Mouse (Mus musculus) urinary bladder, adult 2 months (tissue): Measurements from ENCODE around the gene Grb7. TPM values are rescaled to one million over a fixed set of nuclear protein-coding genes. Genes with fewer than 3 reads are reported as not detected.

Experiments
- DNase-seq: peaks from one replicate; pipeline ENCODE4 v3.0.0; 2022; ENCODE audit warnings: low spot score
- polyA plus RNA-seq: library from polyadenylated mRNA; depleted of rRNA; stranded (reverse); fragments of >200 nt; gene quantifications from 2 replicates; pipeline ENCODE4 v1.2.3, GENCODE M21; 2012

Gene Grb7
- polyA plus RNA-seq, 1 experiment, result 52.0 TPM

DNA sequence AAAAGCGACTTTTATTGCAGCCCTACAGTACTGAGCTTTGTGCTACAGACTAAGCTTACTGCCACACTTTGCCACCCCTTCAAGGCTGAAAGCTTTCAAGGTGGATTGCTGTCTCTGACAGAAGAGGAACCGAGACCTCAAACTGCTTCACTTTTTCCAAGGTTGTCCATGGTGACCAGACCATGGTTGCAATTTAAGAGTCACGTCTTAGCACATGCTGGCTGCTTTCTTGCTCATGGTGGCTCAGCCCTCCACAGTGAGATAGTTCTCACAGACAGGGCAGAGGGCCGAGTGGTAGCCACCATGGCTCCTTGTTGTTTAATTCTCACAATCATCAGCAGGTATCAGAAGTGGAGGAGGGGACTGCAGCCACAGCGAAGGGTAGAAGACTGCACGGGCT is 24.6 kb downstream of the Grb7 start:
- no peak for DNase-seq

DNA sequence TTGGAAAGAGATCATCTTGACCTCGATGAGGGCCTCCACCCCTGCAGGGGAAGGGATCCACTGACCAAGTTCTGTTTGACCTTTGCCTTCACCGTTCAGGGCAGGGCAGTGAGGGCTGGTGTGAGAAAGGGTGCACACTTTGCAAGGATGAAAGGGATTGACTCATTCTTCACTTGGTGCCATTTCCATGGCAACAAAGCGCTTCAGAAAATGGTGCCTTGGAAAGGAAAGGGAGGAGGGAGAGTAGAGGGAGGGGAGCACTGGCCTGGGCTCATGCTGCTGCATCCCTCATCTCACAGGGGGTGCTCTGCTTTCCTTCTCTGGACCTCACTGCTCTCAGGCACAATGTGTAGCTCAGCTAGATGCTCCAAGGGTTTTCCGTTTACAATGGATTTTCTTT is 26.5 kb downstream of the Grb7 start:
- DNase-seq, result no peak

DNA sequence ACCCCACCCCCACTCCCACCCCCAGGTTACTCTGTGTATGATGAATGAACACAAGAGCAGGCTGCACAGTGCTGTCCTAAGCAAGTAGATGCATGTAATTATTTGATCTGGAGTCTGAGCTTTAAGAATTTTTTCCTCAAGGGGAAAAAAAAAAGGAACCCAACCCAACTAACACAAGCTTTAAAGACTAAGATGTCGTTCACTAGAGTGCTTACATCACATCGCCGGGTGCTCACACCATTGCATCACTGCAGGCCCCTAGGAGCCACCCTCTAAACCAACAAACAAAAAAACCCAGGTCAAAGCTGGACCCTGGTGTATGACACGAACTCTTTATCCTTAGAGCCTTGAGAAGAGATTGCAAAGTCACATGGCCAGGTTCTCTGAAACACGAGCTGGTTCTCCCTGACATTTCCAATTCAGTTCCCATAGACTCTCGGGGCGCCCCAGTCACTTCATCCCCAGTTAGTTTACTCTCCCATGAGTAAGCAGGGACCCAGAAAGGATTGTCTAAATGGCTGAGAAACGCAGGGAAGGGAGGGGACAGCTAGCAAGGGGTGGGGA is 27.8 kb downstream of the Grb7 start:
- DNase-seq, result no peak

DNA sequence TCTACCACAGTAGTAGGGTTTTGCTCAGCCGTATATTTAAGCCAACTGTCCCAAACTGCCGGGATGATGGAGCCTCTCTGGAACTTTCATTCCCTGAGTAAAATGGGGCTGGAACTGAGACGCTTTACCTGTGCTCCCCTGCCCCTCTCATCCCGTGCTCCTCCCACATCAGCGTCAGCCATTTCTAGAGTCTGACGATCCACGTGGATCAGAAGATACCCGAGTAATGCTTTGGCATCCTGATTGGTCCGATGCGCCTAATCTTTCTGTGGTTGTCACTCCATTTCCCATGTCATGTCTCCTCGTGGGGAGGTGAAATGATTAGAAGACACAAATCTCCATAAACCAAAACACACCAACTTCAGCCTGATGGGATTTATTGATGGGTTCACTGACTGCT is 28.8 kb downstream of the Grb7 start:
- no peak for DNase-seq

DNA sequence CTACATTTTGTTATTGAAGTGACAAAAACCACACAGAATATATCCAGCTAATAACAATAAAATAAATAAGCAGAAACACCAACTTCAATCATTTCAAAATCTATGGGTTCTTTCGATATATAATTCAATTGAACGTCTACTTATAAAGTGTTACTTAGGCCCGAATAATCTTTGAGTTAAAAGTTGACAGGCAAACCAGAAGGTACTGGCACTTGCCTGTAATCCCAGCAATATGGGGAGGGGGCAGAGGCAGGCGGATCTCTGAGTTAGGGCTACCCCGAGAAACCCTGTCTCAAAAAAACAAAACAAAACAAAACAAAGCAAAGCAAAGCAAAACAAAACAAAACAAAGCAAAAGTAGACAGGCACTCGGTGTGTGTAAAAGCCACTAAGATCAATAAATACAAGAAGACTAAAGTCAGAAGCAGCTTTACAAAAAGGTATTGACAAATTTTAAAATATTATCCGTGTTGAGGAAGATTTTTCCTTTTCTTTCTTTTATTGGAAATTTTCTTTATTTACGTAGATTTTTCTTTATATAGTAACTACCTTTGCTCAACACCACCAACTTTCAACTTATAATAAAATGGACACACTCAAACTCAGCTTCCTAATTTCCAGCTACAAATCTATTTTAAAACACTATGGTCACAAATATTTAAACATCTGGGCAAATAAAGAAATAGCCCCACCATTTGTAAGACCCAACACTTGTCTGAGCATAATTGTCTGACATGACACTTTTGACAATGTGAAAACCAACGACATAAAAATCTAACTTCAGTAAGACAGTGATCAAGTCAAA is 29.6 kb downstream of the Grb7 start:
- DNase-seq, result no peak

DNA sequence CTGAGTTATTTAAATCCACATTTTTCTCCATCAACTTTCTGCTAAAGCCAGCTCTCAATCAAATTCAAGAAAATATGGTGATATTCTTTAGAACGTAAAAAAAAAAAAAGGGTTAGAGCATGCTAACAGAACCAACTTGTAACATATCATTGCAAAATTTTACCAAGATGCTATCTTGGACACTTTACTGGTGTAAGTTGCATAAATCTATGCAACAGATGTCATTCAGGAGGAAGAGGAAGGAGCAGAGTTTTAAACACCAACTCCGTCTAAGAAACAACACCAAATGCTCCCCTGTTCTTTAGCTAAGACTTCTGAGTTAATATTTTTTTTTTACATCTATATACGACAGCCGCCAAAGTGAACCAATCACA is 30.2 kb downstream of the Grb7 start:
- DNase-seq, result no peak

DNA sequence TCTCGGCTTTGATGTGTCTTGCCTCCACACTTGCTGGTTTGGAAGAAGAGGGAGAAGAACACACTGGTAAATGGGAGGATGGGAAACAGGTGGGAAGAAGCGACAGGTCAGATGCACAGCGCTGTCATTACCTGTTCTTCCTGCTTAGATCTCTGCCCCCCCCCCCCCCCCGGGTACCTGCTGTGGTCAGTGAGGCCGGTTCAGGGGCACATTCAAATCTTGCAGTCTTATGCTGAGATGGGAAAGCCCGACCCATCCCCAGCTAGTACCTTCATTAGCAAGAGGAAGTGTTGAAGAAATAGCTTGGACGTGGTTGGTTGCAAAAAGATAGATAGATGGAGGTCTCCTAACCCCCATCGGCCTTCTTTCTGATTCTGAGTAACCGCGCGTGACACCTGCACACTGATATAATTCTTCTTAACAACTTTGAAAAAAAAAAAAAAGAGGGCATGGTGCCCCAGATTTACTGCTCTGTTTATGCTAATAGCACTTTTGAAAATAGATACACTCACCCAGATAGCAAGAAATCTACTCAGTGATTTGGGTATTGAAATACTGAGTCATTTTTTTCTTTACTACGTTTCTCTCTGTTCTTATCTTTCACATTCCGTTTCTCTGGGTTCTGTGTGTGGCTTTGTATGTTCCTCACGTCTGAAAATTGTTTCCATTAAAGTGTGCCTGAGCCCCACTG is 31.0 kb downstream of the Grb7 start:
- no peak for DNase-seq

DNA sequence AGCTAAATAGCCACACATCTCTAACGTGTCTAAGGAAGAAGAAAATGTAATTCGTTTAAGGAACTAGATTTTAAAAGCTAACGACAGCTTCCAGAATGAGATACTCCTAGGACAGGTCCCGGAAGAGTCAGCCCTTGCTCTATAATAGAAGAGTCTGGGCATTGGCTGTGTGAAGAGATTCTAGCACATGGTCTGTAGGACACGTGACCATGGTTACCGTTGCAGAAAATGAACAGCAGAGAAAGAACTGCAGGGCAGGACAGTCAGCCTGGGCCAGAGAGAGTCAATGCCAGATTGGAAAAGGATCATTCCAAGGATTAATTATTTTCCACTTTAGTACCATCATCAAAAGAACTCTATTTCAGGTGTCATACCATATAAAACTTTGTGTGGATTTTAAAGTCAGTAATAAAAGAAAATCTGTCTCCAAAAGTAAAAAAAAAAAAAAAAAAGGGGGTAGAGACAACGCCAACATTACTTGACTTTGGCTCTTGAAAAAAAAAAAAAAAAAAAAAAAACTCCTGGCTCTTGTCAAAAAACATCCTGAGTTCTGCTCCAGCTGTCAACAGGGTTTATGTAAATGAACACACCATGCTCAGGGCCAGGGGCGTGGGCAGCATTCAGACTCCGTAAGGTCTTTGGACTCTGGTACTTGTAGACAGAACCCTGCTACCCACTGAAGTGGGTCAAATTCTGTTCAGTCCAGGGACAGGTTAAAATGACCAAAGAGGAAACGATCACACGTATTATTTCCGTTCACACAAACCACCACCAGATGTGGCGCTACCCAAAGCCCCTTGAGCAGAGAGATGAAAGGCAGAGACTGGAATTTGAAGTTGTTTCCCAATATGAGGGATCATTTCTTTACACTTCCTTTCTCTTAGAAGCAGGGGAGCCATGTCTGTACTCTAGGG is 33.1 kb downstream of the Grb7 start:
- DNase-seq, result no peak

DNA sequence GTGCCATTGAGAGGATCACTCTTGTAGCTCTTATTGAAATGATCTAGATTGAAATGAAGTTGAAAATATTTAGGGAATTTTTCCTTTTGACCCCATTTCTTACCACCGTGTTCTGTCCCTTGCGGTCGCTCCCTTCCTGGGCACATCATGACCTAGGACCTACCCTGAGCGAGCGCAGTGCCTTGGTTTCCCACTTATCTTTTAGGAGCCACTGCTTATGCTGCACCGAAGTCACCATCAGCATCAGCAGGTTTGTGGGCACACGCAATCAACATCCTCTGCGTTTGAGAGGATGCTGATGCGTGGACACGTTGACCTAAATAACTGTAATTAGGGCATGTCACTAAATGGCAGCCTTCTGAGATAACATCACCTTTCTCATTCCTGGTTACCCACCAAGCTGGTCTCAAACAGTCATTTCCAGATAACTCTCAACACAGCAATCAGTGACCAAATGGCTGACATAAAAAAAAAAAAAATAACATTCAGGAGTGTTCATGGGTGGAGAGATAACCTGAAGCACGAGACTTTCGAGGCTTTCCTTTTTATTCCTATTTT is 33.8 kb downstream of the Grb7 start:
- no peak for DNase-seq

DNA sequence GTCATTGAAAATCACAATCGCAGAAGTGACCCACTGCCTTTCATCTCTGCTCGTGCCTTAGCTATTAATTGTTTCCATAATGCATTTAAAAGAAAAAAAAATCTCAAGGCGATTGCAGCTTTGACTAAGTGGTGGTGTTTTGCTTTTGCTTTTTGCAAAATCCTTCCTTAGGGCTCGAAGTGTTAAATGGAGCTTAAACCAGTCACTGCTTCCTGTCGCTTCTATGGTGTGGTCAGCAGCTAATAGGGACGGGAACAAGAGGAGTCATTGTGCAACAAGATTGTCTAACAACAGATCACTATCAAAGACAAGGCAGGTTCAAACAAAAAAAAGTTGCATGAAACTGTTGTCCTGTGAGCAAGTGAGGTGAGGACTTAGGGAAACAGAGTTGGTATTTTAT is 35.0 kb downstream of the Grb7 start:
- DNase-seq, result no peak

DNA sequence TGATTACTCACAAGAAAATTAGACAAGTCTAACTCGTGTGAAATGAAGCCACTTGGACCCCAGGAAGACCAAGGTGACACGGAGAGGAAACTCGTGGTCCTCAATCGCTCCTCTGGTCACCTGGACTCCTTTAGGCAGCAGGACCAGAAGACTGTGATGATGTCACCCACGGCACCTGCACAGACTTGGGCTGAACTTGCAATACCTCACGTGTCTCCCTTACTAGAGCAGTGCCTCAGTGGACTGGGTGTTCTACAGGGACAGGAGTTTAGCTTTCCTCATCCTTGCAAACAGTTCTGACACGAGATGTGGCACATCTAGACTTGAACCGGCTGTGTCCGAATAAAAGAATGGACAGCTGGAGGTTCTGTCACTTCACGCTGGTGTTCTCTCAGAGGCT is 35.9 kb downstream of the Grb7 start:
- DNase-seq, result no peak

DNA sequence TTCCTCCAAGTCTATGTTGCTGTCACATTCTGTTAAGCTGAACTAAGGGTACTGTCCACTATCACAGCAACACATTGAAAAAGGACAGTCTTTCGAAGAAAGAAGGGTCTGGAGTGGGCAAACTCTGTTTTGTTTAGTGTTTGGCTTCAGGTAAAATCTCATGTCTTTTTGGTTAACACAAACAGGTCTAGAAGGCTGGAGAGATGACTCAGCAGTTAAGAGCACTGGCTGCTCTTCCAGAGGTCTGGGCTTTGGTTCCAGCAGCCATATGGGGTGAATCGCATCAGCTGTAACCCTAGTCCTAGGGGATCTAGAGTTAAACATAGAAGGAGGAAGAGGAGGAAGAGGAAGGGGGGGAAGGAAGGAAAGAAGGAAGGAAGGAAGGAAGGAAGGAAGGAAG is 39.6 kb downstream of the Grb7 start:
- DNase-seq, result no peak

DNA sequence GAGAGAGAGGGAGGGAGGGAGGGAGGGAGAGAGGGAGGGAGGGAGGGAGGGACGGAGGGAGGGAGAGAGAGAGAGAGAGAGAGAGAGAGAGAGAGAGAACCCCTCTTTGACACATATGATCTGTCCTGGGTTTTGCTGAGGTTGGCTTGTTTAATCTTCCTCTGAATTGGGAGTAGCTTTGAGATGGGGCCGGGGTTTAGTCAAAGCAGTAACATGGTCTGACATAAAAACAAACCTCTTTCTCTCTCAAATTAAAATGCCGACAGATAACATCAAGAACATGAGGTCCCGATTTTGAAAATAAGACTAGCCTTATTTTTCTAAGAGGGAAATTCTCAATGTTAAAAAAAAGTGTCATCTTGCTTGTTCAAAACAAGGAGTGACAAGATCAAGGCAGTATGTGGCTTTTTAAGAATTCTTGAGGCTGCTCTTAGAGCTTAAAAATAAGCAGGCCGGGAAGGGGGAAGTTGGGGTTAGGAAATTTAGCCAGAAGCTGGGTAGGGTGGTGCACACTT is 41.4 kb downstream of the Grb7 start:
- DNase-seq, result no peak

DNA sequence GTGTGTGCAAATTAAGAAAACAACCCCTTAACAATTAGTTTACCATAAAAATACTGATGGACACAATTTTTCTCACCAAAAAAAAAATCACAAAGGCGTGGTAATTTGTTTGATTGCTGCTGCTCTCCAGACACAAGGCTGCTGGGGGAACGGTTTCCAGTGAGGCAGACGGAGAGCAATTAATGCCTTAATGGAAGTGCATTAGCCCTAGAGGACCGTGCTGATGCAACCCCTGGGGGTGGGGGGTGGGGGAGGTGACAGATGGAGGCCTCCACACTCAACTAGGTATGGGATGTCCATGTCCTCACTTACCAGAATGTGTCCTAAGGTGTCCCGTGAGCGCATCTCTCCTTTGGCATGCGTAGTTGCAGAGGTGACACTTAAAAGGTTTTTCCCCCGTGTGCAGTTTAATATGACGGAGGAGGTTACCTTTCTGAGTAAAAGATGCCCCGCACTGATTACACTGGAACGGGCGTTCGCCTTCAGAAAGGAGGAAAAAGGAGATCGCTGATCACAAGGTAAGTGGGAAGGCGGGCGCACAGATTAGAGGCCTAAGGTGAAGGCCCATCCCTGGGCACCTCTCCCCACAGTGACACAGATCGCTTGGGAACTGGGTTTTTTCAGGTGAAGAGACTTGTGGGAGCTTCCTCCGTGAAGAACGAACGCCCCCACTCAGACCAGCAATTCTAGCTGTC is 42.5 kb downstream of the Grb7 start:
- DNase-seq, result no peak

DNA sequence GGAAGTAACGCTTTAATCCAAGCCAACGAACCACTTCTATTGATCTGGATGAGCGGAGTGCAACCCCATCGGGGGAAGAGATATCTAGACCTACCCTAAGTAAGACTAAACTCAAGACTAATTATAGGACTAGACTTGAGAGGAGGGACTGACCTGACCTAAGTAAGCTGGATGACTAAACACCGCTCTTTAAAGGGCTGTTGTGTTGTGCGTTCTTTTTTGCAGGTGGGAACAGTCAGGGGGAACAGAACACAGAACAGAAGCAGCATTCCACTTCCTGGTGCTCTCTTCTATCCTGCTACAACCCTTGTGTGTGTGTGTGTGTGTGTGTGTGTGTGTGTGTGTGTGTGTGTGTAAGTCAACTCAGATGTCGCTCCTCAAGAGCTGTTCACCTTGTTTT is 45.4 kb downstream of the Grb7 start:
- DNase-seq, result no peak

DNA sequence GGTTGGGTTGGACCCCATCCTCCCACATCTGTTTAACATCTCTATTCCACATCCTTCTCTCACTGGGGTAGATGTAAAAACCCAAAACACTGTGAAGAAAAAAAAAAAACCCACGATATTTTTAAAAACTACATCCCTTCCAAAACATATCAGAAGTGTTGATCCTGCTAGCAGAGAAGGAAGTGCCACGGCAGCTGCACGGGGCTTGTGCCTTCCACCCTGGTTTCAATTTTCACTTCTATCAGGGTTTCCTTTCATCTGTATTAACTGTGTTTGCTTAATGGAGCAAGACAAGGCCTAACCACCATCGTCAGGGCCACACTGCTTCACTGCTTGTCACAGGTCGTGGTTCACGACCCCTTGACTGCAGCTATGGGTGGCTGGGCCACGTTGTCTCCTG is 46.8 kb downstream of the Grb7 start:
- DNase-seq, result no peak

DNA sequence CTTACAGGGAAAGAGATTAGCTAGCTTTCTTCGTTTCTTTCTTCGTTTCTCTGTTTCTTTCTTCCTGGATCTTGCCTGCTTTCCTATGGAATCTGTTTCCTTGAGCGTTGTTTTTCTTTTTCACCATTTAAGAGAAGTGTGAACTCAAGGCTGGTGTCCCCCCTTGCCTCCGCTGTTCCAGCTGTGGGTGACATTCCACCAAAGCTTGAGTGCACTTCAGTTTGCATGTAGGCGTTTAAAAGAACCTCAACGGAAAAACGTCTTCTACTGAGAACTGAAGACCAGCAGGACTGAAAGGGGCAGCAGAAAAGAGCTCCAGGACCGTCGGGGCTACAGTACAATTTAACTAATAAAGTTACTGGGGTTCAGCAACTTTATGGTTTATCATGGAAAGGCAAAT is 47.2 kb downstream of the Grb7 start:
- DNase-seq, result no peak

DNA sequence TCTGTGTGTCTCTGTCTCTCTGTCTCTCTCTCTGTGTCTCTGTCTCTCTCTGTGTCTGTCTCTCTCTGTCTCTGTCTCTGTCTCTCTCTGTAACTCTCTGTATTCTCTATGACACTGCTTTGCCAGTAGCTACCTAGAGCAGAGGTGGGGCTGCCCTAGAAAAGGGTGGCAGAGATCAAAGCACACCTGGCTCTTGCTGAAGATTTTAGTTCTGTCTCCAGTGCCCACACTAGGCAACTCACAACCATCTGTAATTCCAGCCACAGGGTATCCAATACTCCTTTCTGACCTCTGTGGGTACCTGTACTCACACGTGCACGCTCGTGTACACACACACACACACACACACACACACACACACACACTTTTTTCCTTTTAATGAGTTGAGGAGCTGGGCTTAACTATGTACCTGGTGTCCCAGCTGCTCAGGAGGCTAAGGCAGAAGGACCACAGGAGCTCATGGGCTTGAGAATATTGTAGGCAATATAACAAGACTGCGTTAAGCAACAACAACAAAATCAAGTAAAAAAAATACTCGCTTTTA is 49.1 kb downstream of the Grb7 start:
- DNase-seq, result no peak

DNA sequence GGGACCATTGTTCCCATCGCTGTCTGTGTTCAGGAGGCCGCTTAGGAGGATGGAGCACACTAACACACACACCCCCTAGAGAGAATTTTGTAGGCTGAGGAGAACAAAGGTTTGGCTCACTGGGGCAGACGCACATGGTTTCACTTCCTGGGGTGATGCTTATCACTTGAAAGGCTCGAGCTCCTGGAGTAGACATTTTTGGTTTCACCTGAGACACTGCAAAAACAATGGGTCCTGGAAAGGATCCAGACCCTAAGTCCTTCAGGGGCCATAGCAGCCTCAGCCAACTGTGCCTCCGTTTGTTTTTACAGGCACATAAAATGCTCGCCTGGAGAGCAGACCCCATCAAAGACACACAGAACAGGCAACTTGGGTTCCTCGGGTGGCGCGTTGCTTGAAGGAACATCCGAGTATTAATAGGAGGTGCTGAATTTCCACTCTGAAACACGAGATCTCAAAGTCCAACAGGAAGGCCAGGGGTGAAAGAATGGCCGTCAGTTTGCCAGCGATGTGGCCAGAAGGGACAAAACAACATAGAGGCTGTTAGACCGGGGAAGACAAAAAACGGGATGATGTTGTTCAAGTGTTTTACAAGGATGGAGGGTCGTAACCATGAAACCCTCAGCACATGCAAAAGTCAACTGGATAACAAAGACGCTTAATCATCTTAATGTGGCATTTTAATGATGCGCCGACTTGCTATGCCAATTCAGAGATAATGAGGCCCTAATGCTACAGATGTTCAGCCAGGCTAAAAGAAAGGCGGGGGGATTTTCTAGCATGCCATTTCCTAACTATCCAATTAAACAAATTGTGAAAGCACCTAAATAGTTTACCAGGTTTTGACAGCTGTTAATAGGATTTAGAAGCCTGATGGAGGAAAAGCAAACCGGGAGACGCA is 51.4 kb downstream of the Grb7 start:
- no peak for DNase-seq

DNA sequence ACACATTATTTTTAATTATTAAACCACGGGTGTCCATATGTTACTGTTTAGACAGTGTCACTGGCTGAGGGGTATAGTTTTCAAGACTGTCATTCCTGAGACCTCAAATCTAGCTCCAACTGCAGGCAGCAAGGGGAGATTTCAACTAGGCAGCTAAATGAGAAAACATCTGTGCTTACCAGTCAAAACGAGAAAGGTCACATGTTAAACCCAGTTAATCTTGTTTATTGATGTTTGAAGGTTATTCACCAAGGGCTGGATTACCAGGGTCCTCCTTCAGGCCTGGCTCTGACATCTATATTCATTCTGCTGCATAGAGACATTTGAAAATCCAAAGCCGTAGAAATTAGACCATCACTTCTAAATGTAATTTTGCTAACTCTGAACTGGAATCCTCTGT is 58.7 kb downstream of the Grb7 start:
- DNase-seq, result no peak
